Mouse (Mus musculus): ENCODE measurements around the gene Trim2. TPM values are rescaled to one million over a fixed set of nuclear protein-coding genes. Genes with fewer than 3 reads are reported as not detected.

Trim2 gene
- polyA plus RNA-seq, 1 experiment from 2014 or later: 9.3 TPM

DNA sequence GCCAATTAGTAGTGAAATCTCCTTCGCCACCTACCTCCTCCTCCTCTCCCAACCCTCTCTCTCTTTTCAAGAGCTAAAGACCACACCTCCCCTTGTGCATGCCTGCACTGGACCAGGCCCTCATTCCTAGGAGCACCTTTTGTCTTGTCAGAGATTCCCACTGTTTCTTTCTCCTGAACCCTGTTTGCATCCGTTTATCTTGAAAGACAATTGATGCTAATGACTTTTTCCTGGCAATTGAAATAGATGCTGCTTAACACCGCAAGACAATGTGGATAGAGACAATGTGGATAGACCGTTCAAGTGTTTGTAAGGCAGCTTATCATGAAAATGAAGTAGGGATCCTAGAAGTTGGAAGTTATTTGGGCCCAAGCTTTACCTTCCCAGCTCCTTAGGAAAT is 125.0 kb downstream of the Trim2 start:
- H3K9me3 ChIP-seq (ENCODE audit: control insufficient read depth, low read length): no peaks in the 10 kb centered on the region
- H3K4me3 ChIP-seq (ENCODE audit: control insufficient read depth in 1 of 2, insufficient read depth in 1 of 2, low read depth in 1 of 2, low read length in 2 of 2): no peak overlapping the region
- 57% methylated on average over 4 of the region's 4 CpGs for WGBS
- no peak overlapping the region for H3K27ac ChIP-seq (replicated peaks in 1 of 2; ENCODE audit: control insufficient read depth in 1 of 2, insufficient read depth in 1 of 2, low read depth in 2 of 2, low read length in 2 of 2)
- no peaks in the 10 kb centered on the region for H3K4me1 ChIP-seq (ENCODE audit: control insufficient read depth in 2 of 2, insufficient read depth in 2 of 2, low read length in 2 of 2)
- no peaks in the 10 kb centered on the region for H3K27me3 ChIP-seq (ENCODE audit: control insufficient read depth, insufficient read depth, low read length)
- H3K9ac ChIP-seq (ENCODE audit: low read length): no peak overlapping the region
- 0 out of 2 replicates have a peak, but pooled peaks cover under 1% of the 10 kb centered on the region for H3K36me3 ChIP-seq (ENCODE audit: control insufficient read depth, insufficient read depth, low read length)
- ATAC-seq (ENCODE audit: insufficient number of reproducible peaks, insufficient read depth, low FRiP score, low read depth): no peak
- H3K4me2 ChIP-seq (ENCODE audit: low read length): no peak overlapping the region

DNA sequence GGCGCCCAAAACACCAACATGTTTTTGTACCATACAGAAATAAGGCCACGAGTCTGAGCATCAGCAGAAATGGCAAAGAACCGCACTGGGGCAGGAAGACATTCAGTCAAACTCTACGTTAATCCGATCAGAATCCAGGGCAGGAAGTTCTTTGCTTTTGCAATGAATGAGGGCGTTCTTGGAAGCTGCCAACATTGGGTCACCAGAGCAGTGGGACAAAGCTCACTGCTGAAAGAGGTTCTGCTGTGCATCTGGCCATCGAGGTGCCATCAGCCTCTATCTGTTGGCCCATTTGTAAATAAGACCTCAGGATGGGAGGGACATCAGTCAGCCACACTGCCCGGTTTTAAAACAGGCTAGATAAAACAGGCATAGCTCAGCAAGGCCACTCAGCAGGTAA is 125.6 kb downstream of the Trim2 start:
- no peak for ATAC-seq (ENCODE audit: insufficient number of reproducible peaks, insufficient read depth, low FRiP score, low read depth)
- H3K4me3 ChIP-seq (ENCODE audit: control insufficient read depth in 1 of 2, insufficient read depth in 1 of 2, low read depth in 1 of 2, low read length in 2 of 2): no peak overlapping the region
- H3K4me1 ChIP-seq (ENCODE audit: control insufficient read depth in 2 of 2, insufficient read depth in 2 of 2, low read length in 2 of 2): no peaks in the 10 kb centered on the region

DNA sequence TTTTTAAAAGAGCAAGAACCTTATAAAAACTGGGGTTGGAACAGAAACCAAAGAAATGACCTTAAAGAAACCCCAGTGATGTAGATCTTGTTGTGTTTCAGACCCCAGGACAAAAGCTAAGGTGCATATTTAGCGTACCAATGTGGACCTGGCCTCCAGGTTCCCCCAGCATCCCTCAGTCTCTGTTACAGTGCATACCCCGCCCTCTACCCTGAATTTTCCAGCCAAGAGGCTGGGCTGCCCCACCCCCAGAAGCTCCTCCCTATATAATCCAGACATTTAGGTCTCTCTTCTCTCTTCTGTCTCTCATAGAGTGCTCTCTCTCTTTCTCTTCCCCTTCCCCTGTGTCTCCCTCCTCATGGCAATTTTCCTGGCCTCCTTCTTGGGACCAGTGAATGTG is 126.4 kb downstream of the Trim2 start:
- H3K4me2 ChIP-seq (ENCODE audit: low read length): no peak overlapping the region
- H3K9ac ChIP-seq (ENCODE audit: low read length): no peak overlapping the region
- H3K27me3 ChIP-seq (ENCODE audit: control insufficient read depth, insufficient read depth, low read length): no peaks in the 10 kb centered on the region
- no peaks in the 10 kb centered on the region for H3K4me1 ChIP-seq (ENCODE audit: control insufficient read depth in 2 of 2, insufficient read depth in 2 of 2, low read length in 2 of 2)
- no peak overlapping the region for H3K4me3 ChIP-seq (ENCODE audit: control insufficient read depth in 1 of 2, insufficient read depth in 1 of 2, low read depth in 1 of 2, low read length in 2 of 2)
- H3K36me3 ChIP-seq (ENCODE audit: control insufficient read depth, insufficient read depth, low read length): peaks cover 6% of the 10 kb centered on the region; the same call in 1 of the 2 replicates
- H3K27ac ChIP-seq (replicated peaks in 1 of 2; ENCODE audit: control insufficient read depth in 1 of 2, insufficient read depth in 1 of 2, low read depth in 2 of 2, low read length in 2 of 2): no peak overlapping the region
- H3K9me3 ChIP-seq (ENCODE audit: control insufficient read depth, low read length): no peaks in the 10 kb centered on the region
- no peak for ATAC-seq (ENCODE audit: insufficient number of reproducible peaks, insufficient read depth, low FRiP score, low read depth)
- 87% methylated on average over 2 of the region's 2 CpGs for WGBS

More for the DNA sequence above, 125.6 kb downstream of the Trim2 start:
- H3K27me3 ChIP-seq (ENCODE audit: control insufficient read depth, insufficient read depth, low read length): no peaks in the 10 kb centered on the region
- no peak overlapping the region for H3K27ac ChIP-seq (replicated peaks in 1 of 2; ENCODE audit: control insufficient read depth in 1 of 2, insufficient read depth in 1 of 2, low read depth in 2 of 2, low read length in 2 of 2)
- H3K9ac ChIP-seq (ENCODE audit: low read length): no peak overlapping the region
- no peaks in the 10 kb centered on the region for H3K9me3 ChIP-seq (ENCODE audit: control insufficient read depth, low read length)
- H3K4me2 ChIP-seq (ENCODE audit: low read length): no peak overlapping the region
- H3K36me3 ChIP-seq (ENCODE audit: control insufficient read depth, insufficient read depth, low read length): peaks cover 6% of the 10 kb centered on the region; the same call in 1 of the 2 replicates
- WGBS: 56% methylated on average over 8 of the region's 8 CpGs

DNA sequence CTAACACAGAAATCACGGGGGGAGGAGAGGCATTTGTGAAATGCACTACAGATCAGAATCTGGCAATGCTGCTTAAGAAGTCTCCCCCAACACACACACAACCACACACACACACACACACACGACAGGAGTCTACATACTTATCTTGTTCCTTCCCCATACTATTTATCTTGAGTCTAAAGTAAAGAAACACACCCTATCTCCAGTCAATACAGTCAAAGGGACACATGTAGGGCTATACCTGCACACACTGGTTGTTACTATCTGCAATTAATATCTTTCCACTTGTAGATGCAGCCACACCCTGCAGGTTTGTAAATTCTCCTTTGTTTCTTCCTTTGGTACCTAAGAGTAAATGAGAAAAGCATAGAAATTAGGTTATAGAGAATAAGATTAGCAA is 128.8 kb downstream of the Trim2 start:
- Histone ChIP-seq H3K4me1 (ENCODE audit: control insufficient read depth in 2 of 2, insufficient read depth in 2 of 2, low read length in 2 of 2) (no peaks in the 10 kb centered on the region), H3K4me3 (ENCODE audit: control insufficient read depth in 1 of 2, insufficient read depth in 1 of 2, low read depth in 1 of 2, low read length in 2 of 2) (no peak overlapping the region), H3K9me3 (ENCODE audit: control insufficient read depth, low read length) (no peaks in the 10 kb centered on the region), H3K27ac (replicated peaks in 1 of 2; ENCODE audit: control insufficient read depth in 1 of 2, insufficient read depth in 1 of 2, low read depth in 2 of 2, low read length in 2 of 2) (no peak overlapping the region), H3K9ac (ENCODE audit: low read length) (no peak overlapping the region), H3K4me2 (ENCODE audit: low read length) (no peak overlapping the region), H3K36me3 (ENCODE audit: control insufficient read depth, insufficient read depth, low read length) (peaks cover 6% of the 10 kb centered on the region; the same call in 1 of the 2 replicates), H3K27me3 (ENCODE audit: control insufficient read depth, insufficient read depth, low read length) (no peaks in the 10 kb centered on the region)
- no peak for ATAC-seq (ENCODE audit: insufficient number of reproducible peaks, insufficient read depth, low FRiP score, low read depth)
- WGBS: 66% methylated on average over 2 of the region's 2 CpGs

DNA sequence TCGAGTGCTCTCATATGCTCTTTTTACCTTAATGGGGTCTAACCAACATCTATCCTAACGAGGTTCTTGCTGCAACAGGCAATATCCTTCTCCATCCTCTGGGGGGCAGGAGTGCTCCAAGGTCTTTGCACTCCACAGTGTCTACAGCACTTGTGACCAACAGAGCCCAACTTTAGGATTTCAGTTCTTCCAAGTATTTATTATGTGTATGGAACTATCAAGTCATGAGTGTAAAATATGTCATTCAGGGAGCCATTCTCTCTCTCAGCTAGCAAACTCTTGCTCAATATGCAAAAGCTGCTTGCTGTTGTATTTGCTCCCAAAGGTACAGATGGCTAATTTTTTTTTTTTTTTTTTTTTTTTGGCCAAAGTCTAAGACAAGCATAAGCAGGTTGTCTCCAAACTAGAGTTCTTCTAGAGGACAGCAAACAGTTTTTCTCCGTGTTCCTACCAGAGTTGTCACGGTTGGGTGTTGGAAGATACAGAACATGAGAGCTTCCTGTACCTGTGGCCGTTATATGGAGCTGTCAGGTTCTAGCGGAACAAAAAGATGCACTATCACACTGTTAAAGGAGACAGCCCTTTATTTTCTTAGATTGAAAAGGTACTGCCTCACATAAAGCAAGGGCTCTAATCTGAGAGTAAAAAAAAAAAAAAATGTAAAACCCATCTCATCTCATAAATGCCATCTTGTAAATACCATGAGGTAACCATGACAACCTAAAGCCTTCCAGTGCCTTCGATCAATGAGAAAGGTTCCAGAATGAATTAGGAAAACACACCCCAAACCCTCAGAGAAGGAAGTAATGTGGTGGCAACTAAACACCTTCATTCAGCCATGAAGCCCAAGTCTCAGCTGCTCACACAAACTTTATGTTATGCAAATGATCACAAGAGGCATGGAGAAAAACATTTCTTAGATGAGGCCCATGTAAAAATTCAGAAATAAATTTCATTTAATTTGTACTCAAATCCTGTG is 131.1 kb downstream of the Trim2 start:
- no peak overlapping the region for H3K4me3 ChIP-seq (ENCODE audit: control insufficient read depth in 1 of 2, insufficient read depth in 1 of 2, low read depth in 1 of 2, low read length in 2 of 2)
- H3K9me3 ChIP-seq (ENCODE audit: control insufficient read depth, low read length): no peaks in the 10 kb centered on the region
- H3K9ac ChIP-seq (ENCODE audit: low read length): no peak overlapping the region
- H3K27ac ChIP-seq (replicated peaks in 1 of 2; ENCODE audit: control insufficient read depth in 1 of 2, insufficient read depth in 1 of 2, low read depth in 2 of 2, low read length in 2 of 2): no peak overlapping the region
- H3K4me1 ChIP-seq (ENCODE audit: control insufficient read depth in 2 of 2, insufficient read depth in 2 of 2, low read length in 2 of 2): no peaks in the 10 kb centered on the region
- no peak for ATAC-seq (ENCODE audit: insufficient number of reproducible peaks, insufficient read depth, low FRiP score, low read depth)
- 51% methylated on average over 7 of the region's 7 CpGs for WGBS
- H3K27me3 ChIP-seq (ENCODE audit: control insufficient read depth, insufficient read depth, low read length): no peaks in the 10 kb centered on the region
- peaks cover 6% of the 10 kb centered on the region; the same call in 1 of the 2 replicates for H3K36me3 ChIP-seq (ENCODE audit: control insufficient read depth, insufficient read depth, low read length)
- no peak overlapping the region for H3K4me2 ChIP-seq (ENCODE audit: low read length)

DNA sequence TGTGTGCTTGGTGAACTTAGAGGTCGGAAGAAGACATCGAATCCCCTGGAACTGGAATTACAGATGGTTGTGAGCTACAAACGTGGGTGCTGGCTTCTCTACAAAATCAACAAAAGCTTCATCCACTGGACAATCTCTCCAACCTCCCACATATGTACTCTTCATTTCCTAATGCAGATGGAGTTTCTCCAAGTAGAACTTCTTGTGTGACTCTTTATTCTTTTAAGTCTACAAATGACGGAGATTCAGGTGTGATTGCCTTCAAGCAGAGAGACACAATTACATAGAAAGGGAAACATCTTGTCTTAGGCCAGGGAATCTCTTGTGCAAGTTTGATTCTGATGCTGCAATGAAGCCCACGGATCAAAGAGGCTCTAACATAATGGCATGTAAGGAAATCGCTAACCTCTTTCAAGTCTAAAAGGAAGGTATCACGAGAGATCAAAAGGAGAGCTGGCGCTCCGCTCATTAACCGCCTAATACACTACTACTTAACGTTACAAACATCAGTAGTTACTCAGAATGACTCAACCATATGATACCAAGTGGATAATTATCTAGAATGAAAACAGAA is 133.0 kb downstream of the Trim2 start, which contains the start of gene Gm6525:
TSS of gene Gm6525 (plus strand) at position 524 of the 574 bp plus-strand sequence.
- WGBS: 80% methylated on average over 11 of the region's 11 CpGs
- no peak within 1 kb of the TSS for H3K4me3 ChIP-seq (ENCODE audit: control insufficient read depth in 1 of 2, insufficient read depth in 1 of 2, low read depth in 1 of 2, low read length in 2 of 2)
- no peak for ATAC-seq (ENCODE audit: insufficient number of reproducible peaks, insufficient read depth, low FRiP score, low read depth)

DNA sequence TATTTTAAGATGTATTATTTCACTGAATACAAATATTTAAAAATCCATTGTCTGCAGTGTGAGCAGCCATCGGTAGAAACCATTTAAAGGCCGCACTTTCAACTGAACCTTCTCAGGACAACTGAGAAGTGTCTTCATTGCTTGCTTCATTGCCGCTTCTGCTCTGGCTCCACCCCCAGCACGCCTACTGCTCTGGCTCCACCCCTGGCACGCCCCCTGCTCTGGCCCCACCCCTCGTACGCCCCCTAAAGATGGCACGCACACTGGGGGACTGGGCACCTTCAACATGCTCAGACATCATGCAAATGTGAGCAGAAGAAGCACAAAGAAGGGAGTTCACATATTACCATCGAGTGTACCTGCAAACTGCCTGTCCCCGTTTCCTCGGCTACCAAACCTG is 134.3 kb downstream of the Trim2 start:
- 27% methylated on average over 11 of the region's 11 CpGs for WGBS
- ATAC-seq (ENCODE audit: insufficient number of reproducible peaks, insufficient read depth, low FRiP score, low read depth): no peak
- no peak overlapping the region for H3K9ac ChIP-seq (ENCODE audit: low read length)
- H3K4me1 ChIP-seq (ENCODE audit: control insufficient read depth in 2 of 2, insufficient read depth in 2 of 2, low read length in 2 of 2): no peaks in the 10 kb centered on the region
- H3K4me3 ChIP-seq (ENCODE audit: control insufficient read depth in 1 of 2, insufficient read depth in 1 of 2, low read depth in 1 of 2, low read length in 2 of 2): no peak overlapping the region
- H3K27me3 ChIP-seq (ENCODE audit: control insufficient read depth, insufficient read depth, low read length): no peaks in the 10 kb centered on the region
- H3K27ac ChIP-seq (replicated peaks in 1 of 2; ENCODE audit: control insufficient read depth in 1 of 2, insufficient read depth in 1 of 2, low read depth in 2 of 2, low read length in 2 of 2): no peak overlapping the region
- H3K9me3 ChIP-seq (ENCODE audit: control insufficient read depth, low read length): no peaks in the 10 kb centered on the region
- H3K4me2 ChIP-seq (ENCODE audit: low read length): no peak overlapping the region
- peaks cover 6% of the 10 kb centered on the region; the same call in 1 of the 2 replicates for H3K36me3 ChIP-seq (ENCODE audit: control insufficient read depth, insufficient read depth, low read length)

More for the DNA sequence above, 133.0 kb downstream of the Trim2 start, which contains the start of gene Gm6525:
- Histone ChIP-seq H3K9ac (ENCODE audit: low read length) (no peak within 1 kb of the TSS), H3K36me3 (ENCODE audit: control insufficient read depth, insufficient read depth, low read length) (peaks cover 6% of the 10 kb centered on the region; the same call in 1 of the 2 replicates), H3K9me3 (ENCODE audit: control insufficient read depth, low read length) (no peaks in the 10 kb centered on the region), H3K27me3 (ENCODE audit: control insufficient read depth, insufficient read depth, low read length) (no peaks in the 10 kb centered on the region), H3K27ac (replicated peaks in 1 of 2; ENCODE audit: control insufficient read depth in 1 of 2, insufficient read depth in 1 of 2, low read depth in 2 of 2, low read length in 2 of 2) (no peak within 1 kb of the TSS), H3K4me2 (ENCODE audit: low read length) (no peak within 1 kb of the TSS), H3K4me1 (ENCODE audit: control insufficient read depth in 2 of 2, insufficient read depth in 2 of 2, low read length in 2 of 2) (no peaks in the 10 kb centered on the region)
